Mouse (Mus musculus): ENCODE measurements around the gene Chil1.

Gene Chil1

GRCm38 (mm10) chr1:134182025-134182424 lies at the start of gene Chil1:
Chil1 (plus strand) TSS chr1:134182176.
- no peak for DNase-seq

- DNase-seq: no peak
Observed at GRCm38 (mm10) chr1:134133316-134133715, 48.7 kb upstream of the Chil1 start.

- DNase-seq: no peak
Observed at GRCm38 (mm10) chr1:134136351-134136750, 45.6 kb upstream of the Chil1 start.

- no peak for DNase-seq
Observed at GRCm38 (mm10) chr1:134138424-134138823, 43.6 kb upstream of the Chil1 start.

- no peak for DNase-seq
Observed at GRCm38 (mm10) chr1:134142363-134142794, 39.6 kb upstream of the Chil1 start.

- DNase-seq: no peak
Observed at GRCm38 (mm10) chr1:134146066-134146465, 35.9 kb upstream of the Chil1 start.

GRCm38 (mm10) chr1:134150076-134150475 lies 31.9 kb upstream of the Chil1 start:
- DNase-seq: no peak

- DNase-seq: no peak
Observed at GRCm38 (mm10) chr1:134150745-134151144, 31.2 kb upstream of the Chil1 start.

- peak; percentile 86 for DNase-seq
Observed at GRCm38 (mm10) chr1:134151655-134152412, 30.1 kb upstream of the Chil1 start.

GRCm38 (mm10) chr1:134152626-134153590 lies 29.1 kb upstream of the Chil1 start:
- no peak for DNase-seq

GRCm38 (mm10) chr1:134154121-134154520 lies 27.9 kb upstream of the Chil1 start:
- no peak for DNase-seq

- no peak for DNase-seq
Observed at GRCm38 (mm10) chr1:134154655-134155054, 27.3 kb upstream of the Chil1 start.

GRCm38 (mm10) chr1:134160404-134160803 lies 21.6 kb upstream of the Chil1 start:
- no peak for DNase-seq

GRCm38 (mm10) chr1:134161399-134161798 lies 20.6 kb upstream of the Chil1 start:
- DNase-seq: no peak

GRCm38 (mm10) chr1:134162510-134163225 lies 19.3 kb upstream of the Chil1 start:
- DNase-seq: no peak

- no peak for DNase-seq
Observed at GRCm38 (mm10) chr1:134163476-134163875, 18.5 kb upstream of the Chil1 start.

GRCm38 (mm10) chr1:134164454-134164853 lies 17.5 kb upstream of the Chil1 start:
- DNase-seq: no peak

- DNase-seq: no peak
Observed at GRCm38 (mm10) chr1:134166547-134166946, 15.4 kb upstream of the Chil1 start.

GRCm38 (mm10) chr1:134167416-134168305 lies 14.3 kb upstream of the Chil1 start:
- DNase-seq: no peak

- no peak for DNase-seq
Observed at GRCm38 (mm10) chr1:134168567-134168966, 13.4 kb upstream of the Chil1 start.

GRCm38 (mm10) chr1:134168985-134169697 lies 12.8 kb upstream of the Chil1 start:
- no peak for DNase-seq
